Mouse (Mus musculus) heart, embryonic 11.5 days (tissue): ENCODE results near the gene Alpl. TPM values are rescaled to one million over a fixed set of nuclear protein-coding genes. Genes with fewer than 3 reads are reported as not detected.

Source experiments
- ATAC-seq: fragments of 200-750 bp; cut with Nextera tagmentation; replicated peaks from 2 replicates; pipeline ENCODE4 v1.8.0; 2017; ENCODE audit warnings: moderate library complexity; ENCODE audit not compliant: insufficient number of reproducible peaks, low FRiP score, low TSS enrichment
- H3K27ac ChIP-seq: fragments of 300-500 bp; sonication (generic); 2 replicates; pipeline ENCODE4 v1.5.1; 2014; ENCODE audit warnings: mild to moderate bottlenecking, low read depth, low read length
- H3K27me3 ChIP-seq: fragments of 300-500 bp; sonication (generic); 2 replicates; pipeline ENCODE4 v1.6.1; 2014; ENCODE audit warnings: mild to moderate bottlenecking, low read length, mixed read lengths; ENCODE audit not compliant: control insufficient read depth, insufficient read depth
- H3K36me3 ChIP-seq: fragments of 300-500 bp; sonication (generic); 2 replicates; pipeline ENCODE4 v1.6.1; 2014; ENCODE audit warnings: mild to moderate bottlenecking, low read length, moderate library complexity, mixed read lengths; ENCODE audit not compliant: control insufficient read depth, insufficient read depth
- H3K4me1 ChIP-seq: fragments of 300-500 bp; sonication (generic); 2 replicates; pipeline ENCODE4 v1.6.1; 2014; ENCODE audit warnings: low read length; ENCODE audit not compliant: control insufficient read depth, insufficient read depth
- H3K4me2 ChIP-seq: fragments of 300-500 bp; sonication (generic); 2 replicates; pipeline ENCODE4 v1.6.1; 2014; ENCODE audit warnings: mild to moderate bottlenecking, moderate library complexity
- H3K4me3 ChIP-seq: fragments of 300-500 bp; sonication (generic); 2 replicates; pipeline ENCODE4 v1.5.1; 2014; ENCODE audit warnings: low read depth, low read length
- H3K9ac ChIP-seq: fragments of 300-500 bp; sonication (generic); 2 replicates; pipeline ENCODE4 v1.6.1; 2014; ENCODE audit warnings: mild to moderate bottlenecking, low read depth, low read length, moderate library complexity
- H3K9me3 ChIP-seq: fragments of 300-500 bp; sonication (generic); replicated peaks from 2 replicates; pipeline ENCODE4 v1.6.1; 2016; ENCODE audit warnings: low read length; ENCODE audit not compliant: control insufficient read depth
- WGBS: fragments of 180-500 bp; shearing (Covaris S2); extraction: QIAGEN DNeasy Blood & Tissue Kit; methylation state at CpG from one replicate; pipeline ENCODE4 v1.1.7; 2014; ENCODE audit not compliant: insufficient replicate concordance; 5-methylcytosine and 5-hydroxymethylcytosine counted together
- polyA plus RNA-seq: library from polyadenylated mRNA; unstranded; fragments of >200 nt; fragmentation: Nextera tagmentation; extraction: Ambion mirVana; gene quantifications from 2 replicates; pipeline ENCODE4 v1.2.1, GENCODE M21; 2014

The Alpl gene
- polyA plus RNA-seq, 1 experiment from 2014 or later = 1.2 TPM

GRCm38 (mm10) chr4:137737760-137738159, 58.4 kb downstream of the Alpl start:
- WGBS = 46% methylated on average over 3 of the region's 3 CpGs
- Histone ChIP-seq H3K4me3 (no peak overlapping the region), H3K36me3 (no peaks in the 10 kb centered on the region), H3K9ac (no peak overlapping the region), H3K4me1 (no peaks in the 10 kb centered on the region; the same call in 1 of the 2 replicates), H3K4me2 (no peak overlapping the region), H3K27me3 (peaks cover 6% of the 10 kb centered on the region), H3K9me3 (no peaks in the 10 kb centered on the region), H3K27ac (no peak overlapping the region)
- ATAC-seq = no peak

GRCm38 (mm10) chr4:137736220-137736701, 59.9 kb downstream of the Alpl start:
- 50% methylated on average over 11 of the region's 11 CpGs for WGBS
- no peak for ATAC-seq
- Histone ChIP-seq H3K4me2 (no peak overlapping the region), H3K4me1 (no peaks in the 10 kb centered on the region; the same call in 1 of the 2 replicates), H3K27ac (no peak overlapping the region), H3K4me3 (no peak overlapping the region), H3K36me3 (no peaks in the 10 kb centered on the region), H3K27me3 (peaks cover 11% of the 10 kb centered on the region), H3K9ac (no peak overlapping the region), H3K9me3 (no peaks in the 10 kb centered on the region)

- Histone ChIP-seq H3K9me3 (no peaks in the 10 kb centered on the region), H3K4me3 (no peak overlapping the region), H3K36me3 (no peaks in the 10 kb centered on the region), H3K27me3 (peaks cover 30% of the 10 kb centered on the region), H3K27ac (no peak overlapping the region), H3K9ac (no peak overlapping the region), H3K4me1 (peaks cover 4% of the 10 kb centered on the region; the same call in 1 of the 2 replicates), H3K4me2 (no peak overlapping the region)
- 53% methylated on average over 5 of the region's 5 CpGs for WGBS
- ATAC-seq = no peak
Measured at GRCm38 (mm10) chr4:137733459-137733858, 62.7 kb downstream of the Alpl start.

- H3K36me3 ChIP-seq = no peaks in the 10 kb centered on the region
- H3K4me2 ChIP-seq = no peak overlapping the region
- no peaks in the 10 kb centered on the region for H3K9me3 ChIP-seq
- no peak overlapping the region for H3K9ac ChIP-seq
- WGBS = 83% methylated on average over 3 of the region's 3 CpGs
- H3K4me1 ChIP-seq = peaks cover 4% of the 10 kb centered on the region; the same call in 1 of the 2 replicates
- no peak overlapping the region for H3K27ac ChIP-seq
- ATAC-seq = no peak
- no peak overlapping the region for H3K4me3 ChIP-seq
- peaks cover 35% of the 10 kb centered on the region for H3K27me3 ChIP-seq
Measured at GRCm38 (mm10) chr4:137732962-137733361, 63.2 kb downstream of the Alpl start.

- no peak overlapping the region for H3K9ac ChIP-seq
- no peak overlapping the region for H3K4me2 ChIP-seq
- ATAC-seq = no peak
- no peaks in the 10 kb centered on the region for H3K36me3 ChIP-seq
- no peak overlapping the region for H3K27ac ChIP-seq
- H3K9me3 ChIP-seq = no peaks in the 10 kb centered on the region
- WGBS = 67% methylated on average over 3 of the region's 3 CpGs
- peaks cover 41% of the 10 kb centered on the region for H3K27me3 ChIP-seq
- no peak overlapping the region for H3K4me3 ChIP-seq
- peaks cover 4% of the 10 kb centered on the region; the same call in 1 of the 2 replicates for H3K4me1 ChIP-seq
Measured at GRCm38 (mm10) chr4:137732361-137732760, 63.8 kb downstream of the Alpl start.

- Histone ChIP-seq H3K4me2 (no peak overlapping the region), H3K4me1 (peaks cover 4% of the 10 kb centered on the region; the same call in 1 of the 2 replicates), H3K36me3 (no peaks in the 10 kb centered on the region), H3K27ac (no peak overlapping the region), H3K27me3 (peaks cover 46% of the 10 kb centered on the region), H3K9me3 (no peaks in the 10 kb centered on the region), H3K4me3 (no peak overlapping the region), H3K9ac (no peak overlapping the region)
- WGBS = 66% methylated on average over 10 of the region's 10 CpGs
- no peak for ATAC-seq
Measured at GRCm38 (mm10) chr4:137731891-137732290, 64.3 kb downstream of the Alpl start.

- H3K27me3 ChIP-seq = peaks cover 51% of the 10 kb centered on the region
Measured at GRCm38 (mm10) chr4:137730757-137731156, 65.4 kb downstream of the Alpl start.

GRCm38 (mm10) chr4:137730134-137730533, 66.0 kb downstream of the Alpl start:
- Histone ChIP-seq H3K4me2 (no peak overlapping the region), H3K27ac (no peak overlapping the region), H3K27me3 (peaks cover 51% of the 10 kb centered on the region), H3K9ac (no peak overlapping the region), H3K9me3 (no peaks in the 10 kb centered on the region), H3K4me3 (no peak overlapping the region), H3K4me1 (peaks cover 4% of the 10 kb centered on the region; the same call in 1 of the 2 replicates), H3K36me3 (no peaks in the 10 kb centered on the region)
- WGBS = 15% methylated on average over 3 of the region's 3 CpGs
- no peak for ATAC-seq

More at GRCm38 (mm10) chr4:137730757-137731156, 65.4 kb downstream of the Alpl start:
- WGBS = 70% methylated on average over 8 of the region's 8 CpGs
- Histone ChIP-seq H3K27ac (no peak overlapping the region), H3K4me3 (no peak overlapping the region), H3K4me1 (peaks cover 4% of the 10 kb centered on the region; the same call in 1 of the 2 replicates), H3K4me2 (no peak overlapping the region), H3K9ac (no peak overlapping the region), H3K9me3 (no peaks in the 10 kb centered on the region), H3K36me3 (no peaks in the 10 kb centered on the region)
- no peak for ATAC-seq
